Mouse (Mus musculus): ENCODE measurements at regions not wholly inside any gene's neighbourhood (a gene's known extent, or its start where the extent isn't known, plus 50 kb on each side); places are given as distances from the start of the nearest gene placed in this dataset.

GRCm38 (mm10) chr4:84101923-84102322, 573.2 kb downstream of the Bnc2 start:
- WGBS = 96% methylated on average over 6 of the region's 6 CpGs
- TF ChIP-seq POLR2A (IDR thresholded peaks at IDR 0.05; ENCODE audit: control insufficient read depth, extremely low read depth, insufficient read depth, low read length, poor library complexity) (no peak), CTCF (IDR thresholded peaks at IDR 0.05; ENCODE audit: borderline replicate concordance, control insufficient read depth, extremely low read depth, insufficient read depth, low read length, poor library complexity) (no peak)
- no peaks in the 10 kb centered on the region for H3K4me1 ChIP-seq (replicated peaks; ENCODE audit: control insufficient read depth, insufficient read depth, low read length)

GRCm38 (mm10) chr4:84102736-84103135, 572.3 kb downstream of the Bnc2 start:
- WGBS = 90% methylated on average over 11 of the region's 11 CpGs
- TF ChIP-seq POLR2A (IDR thresholded peaks at IDR 0.05; ENCODE audit: control insufficient read depth, extremely low read depth, insufficient read depth, low read length, poor library complexity) (no peak), CTCF (IDR thresholded peaks at IDR 0.05; ENCODE audit: borderline replicate concordance, control insufficient read depth, extremely low read depth, insufficient read depth, low read length, poor library complexity) (no peak)
- Histone ChIP-seq H3K27me3 (ENCODE audit: control insufficient read depth, insufficient read depth, low read length) (no peaks in the 10 kb centered on the region), H3K36me3 (ENCODE audit: control insufficient read depth, insufficient read depth, low read length) (no peaks in the 10 kb centered on the region), H3K27ac (ENCODE audit: control insufficient read depth, insufficient read depth, low read length) (no peak overlapping the region), H3K4me1 (replicated peaks; ENCODE audit: control insufficient read depth, insufficient read depth, low read length) (no peaks in the 10 kb centered on the region), H3K4me3 (ENCODE audit: control insufficient read depth, insufficient read depth, low read length) (no peak overlapping the region)
- no peak for DNase-seq

More at GRCm38 (mm10) chr4:84101923-84102322, 573.2 kb downstream of the Bnc2 start:
- Histone ChIP-seq H3K27ac (ENCODE audit: control insufficient read depth, insufficient read depth, low read length) (no peak overlapping the region), H3K27me3 (ENCODE audit: control insufficient read depth, insufficient read depth, low read length) (no peaks in the 10 kb centered on the region), H3K4me3 (ENCODE audit: control insufficient read depth, insufficient read depth, low read length) (no peak overlapping the region), H3K36me3 (ENCODE audit: control insufficient read depth, insufficient read depth, low read length) (no peaks in the 10 kb centered on the region)
- no peak for DNase-seq

- Histone ChIP-seq H3K4me3 (ENCODE audit: control insufficient read depth, insufficient read depth, low read length) (no peak overlapping the region), H3K36me3 (ENCODE audit: control insufficient read depth, insufficient read depth, low read length) (no peaks in the 10 kb centered on the region), H3K4me1 (replicated peaks; ENCODE audit: control insufficient read depth, insufficient read depth, low read length) (no peaks in the 10 kb centered on the region), H3K27me3 (ENCODE audit: control insufficient read depth, insufficient read depth, low read length) (no peaks in the 10 kb centered on the region), H3K27ac (ENCODE audit: control insufficient read depth, insufficient read depth, low read length) (no peak overlapping the region)
- WGBS = 92% methylated on average over 6 of the region's 6 CpGs
- DNase-seq = no peak
- TF ChIP-seq CTCF (IDR thresholded peaks at IDR 0.05; ENCODE audit: borderline replicate concordance, control insufficient read depth, extremely low read depth, insufficient read depth, low read length, poor library complexity) (no peak), POLR2A (IDR thresholded peaks at IDR 0.05; ENCODE audit: control insufficient read depth, extremely low read depth, insufficient read depth, low read length, poor library complexity) (no peak)
Measured at GRCm38 (mm10) chr4:84108592-84108991, 566.5 kb downstream of the Bnc2 start.

GRCm38 (mm10) chr4:84109771-84110503, 565.1 kb downstream of the Bnc2 start:
- 75% methylated on average over 12 of the region's 12 CpGs for WGBS
- Histone ChIP-seq H3K4me1 (replicated peaks; ENCODE audit: control insufficient read depth, insufficient read depth, low read length) (no peaks in the 10 kb centered on the region), H3K4me3 (ENCODE audit: control insufficient read depth, insufficient read depth, low read length) (no peak overlapping the region), H3K27ac (ENCODE audit: control insufficient read depth, insufficient read depth, low read length) (no peak overlapping the region), H3K27me3 (ENCODE audit: control insufficient read depth, insufficient read depth, low read length) (no peaks in the 10 kb centered on the region), H3K36me3 (ENCODE audit: control insufficient read depth, insufficient read depth, low read length) (no peaks in the 10 kb centered on the region)
- TF ChIP-seq CTCF (IDR thresholded peaks at IDR 0.05; ENCODE audit: borderline replicate concordance, control insufficient read depth, extremely low read depth, insufficient read depth, low read length, poor library complexity) (no peak), POLR2A (IDR thresholded peaks at IDR 0.05; ENCODE audit: control insufficient read depth, extremely low read depth, insufficient read depth, low read length, poor library complexity) (no peak)
- no peak for DNase-seq

- 88% methylated on average over 10 of the region's 10 CpGs for WGBS
- DNase-seq = no peak
- H3K4me3 ChIP-seq (ENCODE audit: control insufficient read depth, insufficient read depth, low read length) = no peak overlapping the region
- H3K27ac ChIP-seq (ENCODE audit: control insufficient read depth, insufficient read depth, low read length) = no peak overlapping the region
- H3K27me3 ChIP-seq (ENCODE audit: control insufficient read depth, insufficient read depth, low read length) = no peaks in the 10 kb centered on the region
- H3K4me1 ChIP-seq (replicated peaks; ENCODE audit: control insufficient read depth, insufficient read depth, low read length) = no peaks in the 10 kb centered on the region
- no peak for TF ChIP-seq CTCF (IDR thresholded peaks at IDR 0.05; ENCODE audit: borderline replicate concordance, control insufficient read depth, extremely low read depth, insufficient read depth, low read length, poor library complexity)
- TF ChIP-seq POLR2A (IDR thresholded peaks at IDR 0.05; ENCODE audit: control insufficient read depth, extremely low read depth, insufficient read depth, low read length, poor library complexity) = no peak
- no peaks in the 10 kb centered on the region for H3K36me3 ChIP-seq (ENCODE audit: control insufficient read depth, insufficient read depth, low read length)
Measured at GRCm38 (mm10) chr4:84114162-84115040, 560.7 kb downstream of the Bnc2 start.

- no peak for DNase-seq
- H3K36me3 ChIP-seq (ENCODE audit: control insufficient read depth, insufficient read depth, low read length) = no peaks in the 10 kb centered on the region
- TF ChIP-seq POLR2A (IDR thresholded peaks at IDR 0.05; ENCODE audit: control insufficient read depth, extremely low read depth, insufficient read depth, low read length, poor library complexity) (no peak), CTCF (IDR thresholded peaks at IDR 0.05; ENCODE audit: borderline replicate concordance, control insufficient read depth, extremely low read depth, insufficient read depth, low read length, poor library complexity) (no peak)
- no peak overlapping the region for H3K4me3 ChIP-seq (ENCODE audit: control insufficient read depth, insufficient read depth, low read length)
- WGBS = 83% methylated on average over 2 of the region's 2 CpGs
- H3K27ac ChIP-seq (ENCODE audit: control insufficient read depth, insufficient read depth, low read length) = no peak overlapping the region
- no peaks in the 10 kb centered on the region for H3K4me1 ChIP-seq (replicated peaks; ENCODE audit: control insufficient read depth, insufficient read depth, low read length)
- H3K27me3 ChIP-seq (ENCODE audit: control insufficient read depth, insufficient read depth, low read length) = no peaks in the 10 kb centered on the region
Measured at GRCm38 (mm10) chr4:84118284-84118919, 556.7 kb downstream of the Bnc2 start.

Measured in thymus, adult 2 months (tissue).